Mouse (Mus musculus) lung, adult 2 months (tissue): ENCODE measurements around the gene Tmem233.

Experiments used
- CTCF ChIP-seq: fragments of 200-500 bp; IDR thresholded peaks from 2 replicates; pipeline ENCODE4 v1.5.1; 2011; ENCODE audit warnings: mild to moderate bottlenecking, low read length, control low read depth; ENCODE audit not compliant: insufficient read depth
- POLR2A ChIP-seq: fragments of 200-500 bp; IDR thresholded peaks from 2 replicates; pipeline ENCODE4 v1.6.1; 2011; ENCODE audit warnings: low read depth, mild to moderate bottlenecking, control low read depth, low read length, borderline replicate concordance; ENCODE audit errors: extremely low read depth

- TF ChIP-seq POLR2A (no peak), CTCF (no peak)
These were observed 33.1 kb upstream of the Tmem233 start for GRCm38 (mm10) chr5:116116110-116116509.
